Mouse (Mus musculus): ENCODE measurements around the gene Hist1h2bj.

Hist1h2bj gene

GRCm38 (mm10) chr13:22061422-22061821 is 18.4 kb downstream of the Hist1h2bj start:
- in situ Hi-C loops (cut with MboI; ENCODE audit: low sequenced_read_pairs), result no loop called here

GRCm38 (mm10) chr13:22063468-22063867 is 20.5 kb downstream of the Hist1h2bj start:
- in situ Hi-C loops (cut with MboI; ENCODE audit: low sequenced_read_pairs), result no loop called here

- in situ Hi-C loops (cut with MboI; ENCODE audit: low sequenced_read_pairs), result loop anchor here (25.0 kb wide), 1 partner anchor 1153 kb away; the partner anchor contains the start of genes Vmn1r222 and Vmn1r223
Measured at GRCm38 (mm10) chr13:22084140-22084539, 41.1 kb downstream of the Hist1h2bj start, which contains the start of gene Vmn1r188. Gene Vmn1r188 (plus strand): TSS chr13:22084440.
